Mouse (Mus musculus): ENCODE results near the gene Mtss1l.

Gene Mtss1l

GRCm38 (mm10) chr8:110720685-110721598, at the start of gene Mtss1l:
TSS of gene Mtss1l (plus strand) at chr8:110721476.
- DNase-seq (ENCODE audit: low read depth in 1 of 2, low spot score in 2 of 2): no peak

- DNase-seq (ENCODE audit: low read depth in 1 of 2, low spot score in 2 of 2): no peak
These were observed 49.1 kb upstream of the Mtss1l start for GRCm38 (mm10) chr8:110672133-110672532.

- DNase-seq (ENCODE audit: low read depth in 1 of 2, low spot score in 2 of 2): no peak
These were observed 48.1 kb upstream of the Mtss1l start for GRCm38 (mm10) chr8:110673168-110673567.

- no peak for DNase-seq (ENCODE audit: low read depth in 1 of 2, low spot score in 2 of 2)
These were observed 46.7 kb upstream of the Mtss1l start for GRCm38 (mm10) chr8:110674589-110674988.

- no peak for DNase-seq (ENCODE audit: low read depth in 1 of 2, low spot score in 2 of 2)
These were observed 44.6 kb upstream of the Mtss1l start for GRCm38 (mm10) chr8:110676702-110677101.

- no peak for DNase-seq (ENCODE audit: low read depth in 1 of 2, low spot score in 2 of 2)
These were observed 44.1 kb upstream of the Mtss1l start for GRCm38 (mm10) chr8:110677174-110677660.

GRCm38 (mm10) chr8:110678989-110679388, 42.3 kb upstream of the Mtss1l start:
- DNase-seq (ENCODE audit: low read depth in 1 of 2, low spot score in 2 of 2): no peak

- no peak for DNase-seq (ENCODE audit: low read depth in 1 of 2, low spot score in 2 of 2)
These were observed 33.5 kb upstream of the Mtss1l start for GRCm38 (mm10) chr8:110687726-110688125.

- DNase-seq (ENCODE audit: low read depth in 1 of 2, low spot score in 2 of 2): no peak
These were observed 31.3 kb upstream of the Mtss1l start for GRCm38 (mm10) chr8:110689961-110690360.

GRCm38 (mm10) chr8:110694226-110694625, 27.1 kb upstream of the Mtss1l start:
- no peak for DNase-seq (ENCODE audit: low read depth in 1 of 2, low spot score in 2 of 2)

- no peak for DNase-seq (ENCODE audit: low read depth in 1 of 2, low spot score in 2 of 2)
These were observed 26.4 kb upstream of the Mtss1l start for GRCm38 (mm10) chr8:110694826-110695225.

- DNase-seq (ENCODE audit: low read depth in 1 of 2, low spot score in 2 of 2): no peak
These were observed 25.8 kb upstream of the Mtss1l start for GRCm38 (mm10) chr8:110695431-110695830.

- DNase-seq (ENCODE audit: low read depth in 1 of 2, low spot score in 2 of 2): no peak
These were observed 25.2 kb upstream of the Mtss1l start for GRCm38 (mm10) chr8:110696051-110696450.

GRCm38 (mm10) chr8:110697571-110697970, 23.7 kb upstream of the Mtss1l start:
- DNase-seq (ENCODE audit: low read depth in 1 of 2, low spot score in 2 of 2): no peak

- no peak for DNase-seq (ENCODE audit: low read depth in 1 of 2, low spot score in 2 of 2)
These were observed 23.2 kb upstream of the Mtss1l start for GRCm38 (mm10) chr8:110698098-110698497.

- no peak for DNase-seq (ENCODE audit: low read depth in 1 of 2, low spot score in 2 of 2)
These were observed 21.8 kb upstream of the Mtss1l start for GRCm38 (mm10) chr8:110699501-110699900.

- DNase-seq (ENCODE audit: low read depth in 1 of 2, low spot score in 2 of 2): no peak
These were observed 20.7 kb upstream of the Mtss1l start for GRCm38 (mm10) chr8:110700561-110700960.

- no peak for DNase-seq (ENCODE audit: low read depth in 1 of 2, low spot score in 2 of 2)
These were observed 18.4 kb upstream of the Mtss1l start for GRCm38 (mm10) chr8:110702636-110703459.

GRCm38 (mm10) chr8:110703460-110704061, 17.7 kb upstream of the Mtss1l start:
- DNase-seq (ENCODE audit: low read depth in 1 of 2, low spot score in 2 of 2): no peak

GRCm38 (mm10) chr8:110704103-110704502, 17.2 kb upstream of the Mtss1l start:
- no peak for DNase-seq (ENCODE audit: low read depth in 1 of 2, low spot score in 2 of 2)

Data from monocyte, adult 2 months (primary cell).